Mouse (Mus musculus): ENCODE measurements around the gene Vmn1r237. TPM values are rescaled to one million over a fixed set of nuclear protein-coding genes. Genes with fewer than 3 reads are reported as not detected.

Gene Vmn1r237
- total RNA-seq (2023) = not detected

GRCm38 (mm10) chr17:21311565-21311964 lies at the start of gene Vmn1r237:
TSS of gene Vmn1r237 (plus strand) at chr17:21311865.

GRCm38 (mm10) chr17:21282642-21283041 lies 29.0 kb upstream of the Vmn1r237 start, which contains the start of gene Vmn1r236:
TSS of gene Vmn1r236 (plus strand) at chr17:21282942.

Other genes starting within 250 kb of the Vmn1r237 start
- gene Vmn1r234, start 85.8 kb upstream of the Vmn1r237 start, total RNA-seq (2023) = not detected
- not detected for gene Vmn1r235, start 55.5 kb upstream of the Vmn1r237 start, total RNA-seq (2023)
- gene Vmn1r236, start 28.9 kb upstream of the Vmn1r237 start, total RNA-seq (2023) = not detected
- 1 to 10 TPM; 3.7 to 5.6 TPM for gene Zfp677, start 71.9 kb downstream of the Vmn1r237 start, total RNA-seq (2023)
- 1 to 10 TPM; 2.5 to 4.0 TPM for gene Zfp54, start 111.4 kb downstream of the Vmn1r237 start, total RNA-seq (2023)
- gene Zfp51, start 138.5 kb downstream of the Vmn1r237 start, total RNA-seq (2023) = 10 to 100 TPM; 13.3 to 15.6 TPM
- gene Zfp53, start 177.1 kb downstream of the Vmn1r237 start, total RNA-seq (2023) = 10 to 100 TPM; 11.8 to 18.1 TPM
- 10 to 100 TPM; 18.5 to 21.7 TPM for gene Zfp52, start 223.7 kb downstream of the Vmn1r237 start, total RNA-seq (2023)